Mouse (Mus musculus) cerebellum, postnatal 14 days (tissue): ENCODE results near the gene Olfr1315-ps1.

Source experiments
- DNase-seq, 2 experiments: peaks; one replicate each; pipeline ENCODE4 v3.0.0; 2021; ENCODE audit warnings: mixed read lengths in 2 of 2

The Olfr1315-ps1 gene

DNA sequence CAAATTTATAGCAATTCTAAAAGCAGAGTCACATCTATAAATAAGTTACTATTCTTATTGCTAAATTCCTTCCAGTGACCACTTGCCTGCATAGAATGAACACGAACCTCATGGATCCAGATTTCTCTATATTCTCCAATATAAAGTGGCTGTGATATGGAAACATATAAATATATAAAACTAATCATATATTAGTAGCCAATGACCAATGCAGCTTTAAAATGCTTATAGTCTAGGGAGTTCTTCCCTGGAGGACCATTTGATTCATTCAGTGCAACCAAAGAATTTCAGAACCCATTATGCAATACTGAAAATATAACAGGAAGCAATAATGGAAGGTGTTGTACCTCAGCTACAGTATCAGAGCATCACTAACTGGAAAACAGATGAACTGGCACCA is at the start of gene Olfr1315-ps1:
TSS of gene Olfr1315-ps1 (minus strand) at position 101 of the 400 bp plus-strand sequence.
- DNase-seq: no peak

DNA sequence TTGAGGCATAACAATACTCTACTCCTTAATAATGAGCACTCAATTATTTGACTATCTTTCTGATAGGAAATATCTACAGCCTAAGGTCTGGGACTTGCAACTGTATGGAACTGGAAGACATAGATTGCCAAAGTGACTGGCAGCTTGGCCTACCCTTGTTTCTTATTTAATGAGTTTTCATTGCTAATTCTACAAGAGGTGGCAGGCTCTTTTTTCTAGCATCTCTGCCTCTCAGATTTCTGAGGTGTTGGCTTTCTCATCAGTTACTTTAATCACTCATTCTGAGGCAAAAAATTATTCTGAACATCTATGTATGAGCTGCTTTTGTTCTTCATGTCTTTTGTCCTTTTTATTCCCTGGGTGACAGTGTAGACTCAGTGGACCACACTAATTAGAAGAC is 38.7 kb upstream of the Olfr1315-ps1 start, which contains the start of gene Olfr1318:
TSS of gene Olfr1318 (plus strand) at position 301 of the 400 bp plus-strand sequence.
- no peak for DNase-seq

DNA sequence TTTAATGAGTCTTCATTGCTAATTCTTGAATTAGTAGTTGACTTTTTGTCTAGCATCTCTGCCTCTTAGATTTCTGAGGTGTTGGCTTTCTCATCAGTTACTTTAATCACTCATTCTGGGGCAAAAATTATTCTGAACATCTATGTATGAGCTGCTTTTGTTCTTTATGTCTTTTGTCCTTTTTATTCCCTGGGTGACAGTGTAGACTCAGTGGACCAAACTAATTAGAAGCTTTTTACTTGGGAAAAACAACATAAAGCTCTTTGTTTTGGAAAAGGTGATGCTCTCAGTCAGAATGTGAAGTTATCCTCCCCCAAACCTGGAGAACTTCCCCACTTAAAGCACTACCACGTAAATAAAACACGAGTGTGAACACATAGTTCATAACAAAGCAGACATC is 24.8 kb upstream of the Olfr1315-ps1 start, which contains the start of gene Olfr1317:
TSS of gene Olfr1317 (plus strand) at position 301 of the 400 bp plus-strand sequence.
- no peak for DNase-seq

DNA sequence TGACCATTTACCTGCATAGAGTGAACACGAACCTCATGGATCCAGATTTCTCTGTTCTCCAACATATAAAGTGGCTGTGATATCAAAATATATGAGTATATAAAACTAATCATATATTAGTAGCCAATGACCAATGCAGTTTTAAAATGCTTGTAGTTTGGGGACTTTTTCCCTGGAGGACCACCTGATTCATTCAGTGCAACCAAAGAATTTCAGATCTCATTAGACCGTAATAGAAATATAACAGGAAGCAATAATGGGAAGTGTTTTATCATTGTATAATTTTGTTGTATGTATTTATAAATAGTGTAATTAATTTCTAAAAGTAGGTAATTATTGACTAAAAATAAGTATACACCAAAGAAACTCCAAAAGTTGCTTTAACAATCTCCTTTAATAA is 19.6 kb upstream of the Olfr1315-ps1 start, which contains the start of gene Olfr1316:
TSS of gene Olfr1316 (minus strand) at position 101 of the 400 bp plus-strand sequence.
- DNase-seq: no peak

DNA sequence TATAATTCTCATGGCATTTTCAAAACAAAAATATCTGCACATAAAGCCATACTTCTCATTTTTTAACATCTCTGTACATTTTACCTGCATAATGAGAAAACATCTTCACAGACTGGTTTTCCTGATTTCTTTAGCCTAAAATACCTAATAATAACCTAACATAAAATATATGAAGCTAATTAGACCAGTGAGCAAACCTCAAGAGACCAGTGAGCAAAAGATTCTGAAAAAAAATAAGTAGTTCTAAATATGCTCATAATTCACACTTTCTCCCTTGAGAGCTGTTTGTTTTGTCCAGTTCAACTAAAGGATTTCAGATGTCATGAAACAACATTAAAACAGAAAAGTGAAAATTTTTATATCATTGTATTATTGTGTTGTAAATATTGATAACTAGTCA is 18.6 kb downstream of the Olfr1315-ps1 start, which contains the start of gene Olfr1314:
TSS of gene Olfr1314 (minus strand) at position 101 of the 400 bp plus-strand sequence.
- DNase-seq: no peak

DNA sequence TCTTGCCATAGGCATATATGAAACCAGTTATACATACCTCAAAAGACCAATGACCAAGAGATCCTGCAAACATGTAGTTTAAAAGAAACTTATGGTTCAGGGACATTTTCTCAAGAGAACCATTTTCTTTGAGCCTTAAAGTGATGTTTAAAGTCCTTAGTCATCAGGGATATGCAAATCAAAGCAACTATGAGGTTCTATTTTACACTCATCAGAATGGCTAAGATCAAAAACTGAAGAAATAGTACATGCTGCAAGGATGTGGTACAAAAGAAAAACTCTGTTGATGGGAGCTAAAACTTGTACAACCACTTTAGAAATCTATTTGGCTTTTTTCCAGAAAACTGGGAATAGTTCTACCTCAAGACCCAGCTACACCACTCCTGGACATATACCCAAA is 37.5 kb downstream of the Olfr1315-ps1 start, which contains the start of gene Olfr1313:
TSS of gene Olfr1313 (minus strand) at position 101 of the 400 bp plus-strand sequence.
- no peak for DNase-seq
